Mouse (Mus musculus) MEL (cell line): ENCODE results near the gene Coro1a.

ENCODE experiments used
- CHD1 ChIP-seq: IDR thresholded peaks from 2 replicates; pipeline ENCODE4 v1.6.1; 2012; ENCODE audit warnings: low read depth, mild to moderate bottlenecking, inconsistent platforms, low read length, improper control_type of control experiment
- CTCF ChIP-seq, 3 experiments: IDR thresholded peaks in 2 of 3; conservative IDR thresholded peaks in 1 of 3; 2 replicates each; pipeline ENCODE4 v1.5.1; 2011 to 2012; ENCODE audit warnings: low read length in 3 of 3, low read depth in 2 of 3, mild to moderate bottlenecking in 2 of 3, improper control_type of control experiment in 1 of 3, inconsistent platforms in 1 of 3, mixed read lengths in 1 of 3, moderate library complexity in 1 of 3; ENCODE audit not compliant: control insufficient read depth in 1 of 3, insufficient read depth in 1 of 3, poor library complexity in 1 of 3, severe bottlenecking in 1 of 3
- EP300 ChIP-seq, 2 experiments: IDR thresholded peaks; 2 replicates each; pipeline ENCODE4 v1.6.1; 2011; ENCODE audit warnings: improper control_type of control experiment in 2 of 2, low read length in 2 of 2, low read depth in 1 of 2, mild to moderate bottlenecking in 1 of 2
- NELFE ChIP-seq: IDR thresholded peaks from 2 replicates; pipeline ENCODE4 v1.6.1; 2011; ENCODE audit warnings: low read depth, low read length, improper control_type of control experiment
- POLR2A ChIP-seq, 2 experiments: IDR thresholded peaks; 2 replicates each; pipeline ENCODE4 v1.6.1; 2011 to 2012; ENCODE audit warnings: low read length in 2 of 2, mild to moderate bottlenecking in 2 of 2, control low read depth in 1 of 2, improper control_type of control experiment in 1 of 2, low read depth in 1 of 2, moderate library complexity in 1 of 2; ENCODE audit not compliant: control insufficient read depth in 1 of 2, insufficient read depth in 1 of 2, poor library complexity in 1 of 2
- TBP ChIP-seq: IDR thresholded peaks from 2 replicates; pipeline ENCODE4 v1.8.0; 2011; ENCODE audit warnings: low read depth, low read length, improper control_type of control experiment
- UBTF ChIP-seq: IDR thresholded peaks from 2 replicates; pipeline ENCODE4 v1.6.1; 2012; ENCODE audit warnings: low read depth, mild to moderate bottlenecking, inconsistent platforms, low read length, improper control_type of control experiment, moderate library complexity, borderline replicate concordance; ENCODE audit not compliant: insufficient read depth
- USF1 ChIP-seq: IDR thresholded peaks from 2 replicates; pipeline ENCODE4 v1.6.1; 2014; ENCODE audit warnings: low read depth, mild to moderate bottlenecking, inconsistent platforms, low read length, improper control_type of control experiment, moderate library complexity

GRCm38 (mm10) chr7:126701559-126702357 lies 5.8 kb downstream of the Coro1a start:
- no peak for TF ChIP-seq CTCF (IDR thresholded peaks at IDR 0.05 in 2 of 3, conservative IDR thresholded peaks at IDR 0.05 in 1 of 3; ENCODE audit: control insufficient read depth in 1 of 3, insufficient read depth in 1 of 3, low read depth in 2 of 3, low read length in 3 of 3, poor library complexity in 1 of 3, severe bottlenecking in 1 of 3)
- no peak for TF ChIP-seq EP300 (IDR thresholded peaks at IDR 0.05; ENCODE audit: low read depth in 1 of 2, low read length in 2 of 2)
- TF ChIP-seq POLR2A (IDR thresholded peaks at IDR 0.05; ENCODE audit: control insufficient read depth in 1 of 2, insufficient read depth in 1 of 2, low read depth in 1 of 2, low read length in 2 of 2, poor library complexity in 1 of 2): peak in 1 of 2 experiments; percentile 13; a peak in 1 of 4 replicates
- no peak for TF ChIP-seq TBP
- TF ChIP-seq USF1: no peak
- TF ChIP-seq UBTF: no peak
- TF ChIP-seq CHD1: no peak
- TF ChIP-seq NELFE: no peak
